Mouse (Mus musculus) CH12.LX (cell line): ENCODE data around the gene Socs3. TPM values are rescaled to one million over a fixed set of nuclear protein-coding genes. Genes with fewer than 3 reads are reported as not detected.

Experiments used
- DNase-seq: peaks from one replicate; pipeline ENCODE4 v3.0.0-alpha.2; 2013; ENCODE audit errors: extremely low read depth
- H3K27ac ChIP-seq: 2 replicates; pipeline ENCODE4 v1.5.1; 2012; ENCODE audit warnings: low read depth, mild to moderate bottlenecking, control low read depth, moderate library complexity; ENCODE audit not compliant: insufficient read depth
- H3K27me3 ChIP-seq: replicated peaks from 2 replicates; pipeline ENCODE3; 2012; ENCODE audit warnings: inconsistent platforms
- H3K36me3 ChIP-seq, 2 experiments: replicated peaks in 1 of 2; 2 replicates each; pipeline versions ENCODE3 to v1.6.1; 2012; ENCODE audit warnings: inconsistent platforms in 1 of 2, low read length in 1 of 2, mild to moderate bottlenecking in 1 of 2, mixed read lengths in 1 of 2, moderate library complexity in 1 of 2; ENCODE audit not compliant: control insufficient read depth in 1 of 2, insufficient read depth in 1 of 2
- H3K4me1 ChIP-seq, 2 experiments: 2 replicates each; pipeline ENCODE4 v1.6.1; 2012; ENCODE audit warnings: inconsistent platforms in 1 of 2, moderate library complexity in 1 of 2; ENCODE audit not compliant: insufficient read depth in 2 of 2, control insufficient read depth in 1 of 2
- H3K4me2 ChIP-seq: 2 replicates; pipeline ENCODE4 v1.6.1; 2012; ENCODE audit warnings: low read depth, mild to moderate bottlenecking, control low read depth; ENCODE audit not compliant: poor library complexity, insufficient read depth, severe bottlenecking
- H3K4me3 ChIP-seq, 3 experiments: fragments of 150-350 bp in 1 of 3; sonication (generic) in 1 of 3; replicated peaks in 1 of 3; 2 replicates each; pipeline versions ENCODE3 to v1.5.1; 2011 to 2012; ENCODE audit warnings: low read depth in 2 of 3, low read length in 2 of 3, mild to moderate bottlenecking in 2 of 3, moderate library complexity in 2 of 3, control low read depth in 1 of 3, improper control_type of control experiment in 1 of 3, inconsistent platforms in 1 of 3, mixed read lengths in 1 of 3; ENCODE audit not compliant: poor library complexity in 1 of 3
- H3K79me2 ChIP-seq: replicated peaks from 2 replicates; pipeline ENCODE4 v1.6.1; 2012; ENCODE audit warnings: mild to moderate bottlenecking, moderate library complexity; ENCODE audit not compliant: control insufficient read depth, poor library complexity, insufficient read depth, severe bottlenecking; ENCODE audit errors: extremely low read depth
- H3K9ac ChIP-seq: 2 replicates; pipeline ENCODE4 v1.6.1; 2012; ENCODE audit warnings: low read depth, mild to moderate bottlenecking, control low read depth, moderate library complexity; ENCODE audit not compliant: insufficient read depth
- H3K9me3 ChIP-seq: replicated peaks from 2 replicates; pipeline ENCODE3; 2012; ENCODE audit warnings: low read length, inconsistent platforms, mixed read lengths
- BHLHE40 ChIP-seq: IDR thresholded peaks from 2 replicates; pipeline ENCODE4 v1.6.1; 2011; ENCODE audit warnings: mild to moderate bottlenecking, low read depth, low read length, improper control_type of control experiment
- CHD1 ChIP-seq: IDR thresholded peaks from 2 replicates; pipeline ENCODE4 v1.6.1; 2012; ENCODE audit warnings: low read depth, low read length, improper control_type of control experiment, inconsistent platforms
- CHD2 ChIP-seq: IDR thresholded peaks from 2 replicates; pipeline ENCODE4 v1.6.1; 2011; ENCODE audit warnings: low read length, improper control_type of control experiment
- CTCF ChIP-seq, 2 experiments: IDR thresholded peaks in 1 of 2; conservative IDR thresholded peaks in 1 of 2; 2 replicates each; pipeline ENCODE4 v1.5.1; 2011 to 2012; ENCODE audit warnings: low read depth in 2 of 2, low read length in 2 of 2, improper control_type of control experiment in 1 of 2, inconsistent platforms in 1 of 2, mild to moderate bottlenecking in 1 of 2, moderate library complexity in 1 of 2
- E2F4 ChIP-seq: IDR thresholded peaks from 2 replicates; pipeline ENCODE4 v1.6.1; 2011; ENCODE audit warnings: low read depth, low read length, improper control_type of control experiment; ENCODE audit not compliant: insufficient replicate concordance
- ELF1 ChIP-seq: IDR thresholded peaks from 2 replicates; pipeline ENCODE4 v1.6.1; 2014; ENCODE audit warnings: low read depth, mild to moderate bottlenecking, inconsistent platforms, low read length, improper control_type of control experiment
- EP300 ChIP-seq: IDR thresholded peaks from 2 replicates; pipeline ENCODE4 v1.6.1; 2011; ENCODE audit warnings: low read length, improper control_type of control experiment
- ETS1 ChIP-seq: conservative IDR thresholded peaks from 2 replicates; pipeline ENCODE4 v1.6.1; 2012; ENCODE audit warnings: low read depth, mild to moderate bottlenecking, inconsistent platforms, low read length, improper control_type of control experiment, moderate library complexity
- GABPA ChIP-seq: IDR thresholded peaks from 2 replicates; pipeline ENCODE4 v1.6.1; 2012; ENCODE audit warnings: low read depth, low read length, improper control_type of control experiment, inconsistent platforms; ENCODE audit not compliant: insufficient replicate concordance
- HCFC1 ChIP-seq: IDR thresholded peaks from 2 replicates; pipeline ENCODE4 v1.6.1; 2012; ENCODE audit warnings: low read depth, mild to moderate bottlenecking, inconsistent platforms, low read length, improper control_type of control experiment
- IRF4 ChIP-seq: IDR thresholded peaks from 2 replicates; pipeline ENCODE4 v1.6.1; 2014; ENCODE audit warnings: low read depth, mild to moderate bottlenecking, inconsistent platforms, low read length, improper control_type of control experiment
- JUN ChIP-seq: IDR thresholded peaks from 2 replicates; pipeline ENCODE4 v1.6.1; 2011; ENCODE audit warnings: low read depth, mild to moderate bottlenecking, low read length, improper control_type of control experiment, moderate library complexity; ENCODE audit not compliant: insufficient read depth
- JUND ChIP-seq: conservative IDR thresholded peaks from 2 replicates; pipeline ENCODE4 v1.6.1; 2011; ENCODE audit warnings: low read depth, low read length, improper control_type of control experiment
- KAT2A ChIP-seq: IDR thresholded peaks from 2 replicates; pipeline ENCODE4 v1.6.1; 2012; ENCODE audit warnings: low read length, improper control_type of control experiment, inconsistent platforms; ENCODE audit not compliant: insufficient replicate concordance
- MAFK ChIP-seq: IDR thresholded peaks from 2 replicates; pipeline ENCODE4 v1.6.1; 2011; ENCODE audit warnings: low read length, improper control_type of control experiment; ENCODE audit not compliant: insufficient replicate concordance
- MAX ChIP-seq: IDR thresholded peaks from 2 replicates; pipeline ENCODE4 v1.6.1; 2011; ENCODE audit warnings: low read length, improper control_type of control experiment
- MAZ ChIP-seq: IDR thresholded peaks from 2 replicates; pipeline ENCODE4 v1.6.1; 2012; ENCODE audit warnings: low read depth, mild to moderate bottlenecking, inconsistent platforms, low read length, improper control_type of control experiment, moderate library complexity
- MEF2A ChIP-seq: IDR thresholded peaks from 2 replicates; pipeline ENCODE4 v1.6.1; 2014; ENCODE audit warnings: low read depth, mild to moderate bottlenecking, inconsistent platforms, low read length, improper control_type of control experiment, borderline replicate concordance
- MXI1 ChIP-seq: IDR thresholded peaks from 2 replicates; pipeline ENCODE4 v1.6.1; 2011; ENCODE audit warnings: mild to moderate bottlenecking, low read depth, low read length, improper control_type of control experiment
- MYC ChIP-seq: IDR thresholded peaks from 2 replicates; pipeline ENCODE4 v1.6.1; 2011; ENCODE audit warnings: low read depth, mild to moderate bottlenecking, improper control_type of control experiment, low read length
- NELFE ChIP-seq: IDR thresholded peaks from 2 replicates; pipeline ENCODE4 v1.6.1; 2011; ENCODE audit warnings: low read depth, low read length, improper control_type of control experiment
- NRF1 ChIP-seq: IDR thresholded peaks from 2 replicates; pipeline ENCODE4 v1.6.1; 2014; ENCODE audit warnings: low read depth, mild to moderate bottlenecking, inconsistent platforms, low read length, improper control_type of control experiment, moderate library complexity
- PAX5 ChIP-seq: IDR thresholded peaks from 2 replicates; pipeline ENCODE4 v1.6.1; 2012; ENCODE audit warnings: low read length, inconsistent platforms, mixed read lengths
- POLR2A ChIP-seq: IDR thresholded peaks from 2 replicates; pipeline ENCODE4 v1.6.1; 2011; ENCODE audit warnings: low read depth, mild to moderate bottlenecking, improper control_type of control experiment, low read length
- POLR2AphosphoS2 ChIP-seq: IDR thresholded peaks from 2 replicates; pipeline ENCODE4 v1.6.1; 2011; ENCODE audit warnings: low read depth, low read length, improper control_type of control experiment
- RAD21 ChIP-seq: IDR thresholded peaks from 2 replicates; pipeline ENCODE4 v1.6.1; 2011; ENCODE audit warnings: low read depth, mild to moderate bottlenecking, low read length, improper control_type of control experiment, moderate library complexity
- RCOR1 ChIP-seq: conservative IDR thresholded peaks from 2 replicates; pipeline ENCODE4 v1.6.1; 2012; ENCODE audit warnings: low read depth, mild to moderate bottlenecking, inconsistent platforms, low read length, improper control_type of control experiment
- SIN3A ChIP-seq: IDR thresholded peaks from 2 replicates; pipeline ENCODE4 v1.6.1; 2012; ENCODE audit warnings: low read length, improper control_type of control experiment, inconsistent platforms
- SMC3 ChIP-seq: IDR thresholded peaks from 2 replicates; pipeline ENCODE4 v1.6.1; 2011; ENCODE audit warnings: low read depth, low read length, improper control_type of control experiment
- TBP ChIP-seq: conservative IDR thresholded peaks from 2 replicates; pipeline ENCODE4 v1.6.1; 2011; ENCODE audit warnings: low read depth, low read length, improper control_type of control experiment
- TCF12 ChIP-seq: IDR thresholded peaks from 2 replicates; pipeline ENCODE4 v1.6.1; 2014; ENCODE audit warnings: low read depth, mild to moderate bottlenecking, inconsistent platforms, low read length, improper control_type of control experiment
- UBTF ChIP-seq: IDR thresholded peaks from 2 replicates; pipeline ENCODE4 v1.6.1; 2012; ENCODE audit warnings: low read depth, mild to moderate bottlenecking, inconsistent platforms, low read length, improper control_type of control experiment, moderate library complexity
- USF1 ChIP-seq: IDR thresholded peaks from 2 replicates; pipeline ENCODE4 v1.6.1; 2014; ENCODE audit warnings: low read depth, mild to moderate bottlenecking, inconsistent platforms, low read length, improper control_type of control experiment
- USF2 ChIP-seq: conservative IDR thresholded peaks from 2 replicates; pipeline ENCODE4 v1.6.1; 2011; ENCODE audit warnings: low read depth, low read length, improper control_type of control experiment
- ZC3H11A ChIP-seq: IDR thresholded peaks from 2 replicates; pipeline ENCODE4 v1.6.1; 2012; ENCODE audit warnings: low read depth, mild to moderate bottlenecking, inconsistent platforms, low read length, improper control_type of control experiment
- ZKSCAN1 ChIP-seq: IDR thresholded peaks from 2 replicates; pipeline ENCODE4 v1.6.1; 2012; ENCODE audit warnings: low read depth, inconsistent platforms, low read length, improper control_type of control experiment, borderline replicate concordance
- ZMIZ1 ChIP-seq: IDR thresholded peaks from 2 replicates; pipeline ENCODE4 v1.6.1; 2012; ENCODE audit warnings: low read depth, mild to moderate bottlenecking, inconsistent platforms, low read length, improper control_type of control experiment
- ZNF384 ChIP-seq: IDR thresholded peaks from 2 replicates; pipeline ENCODE4 v1.6.1; 2012; ENCODE audit warnings: low read depth, low read length, improper control_type of control experiment, inconsistent platforms
- dilution Hi-C: fragments of 300-500 bp; cut with MboI; formaldehyde crosslinking; loops from 2 replicates; pipeline ENCODE4 v1.14.3; 2020; ENCODE audit warnings: low sequenced_read_pairs; ENCODE audit not compliant: extremely low pct_unique_long_range_greater_than_20kb, extremely low pct_ligation_motif_present
- in situ Hi-C: fragments of 300-500 bp; cut with MboI; formaldehyde crosslinking; loops from 3 replicates; pipeline ENCODE4 v1.14.3; 2019; ENCODE audit warnings: low sequenced_read_pairs, low pct_ligation_motif_present, low pct_unique_long_range_greater_than_20kb, mixed read lengths
- polyA plus RNA-seq: library from polyadenylated mRNA; unstranded; fragments of >175 nt; gene quantifications from 2 replicates; pipeline ENCODE4 v1.2.1, GENCODE M21; 2012; ENCODE audit warnings: low read depth; ENCODE audit not compliant: insufficient read length
- total RNA-seq, 2 experiments: library from RNA; depleted of rRNA; stranded (reverse); fragments of 300-350 nt in 1 of 2; fragments of >200 nt in 1 of 2; gene quantifications; 2 replicates each; pipeline ENCODE4 v1.2.3; 2012 to 2014

The Socs3 gene
- total and polyA plus RNA-seq, 3 experiments: 0.83 to 4.7 (median 1.2) TPM

DNA sequence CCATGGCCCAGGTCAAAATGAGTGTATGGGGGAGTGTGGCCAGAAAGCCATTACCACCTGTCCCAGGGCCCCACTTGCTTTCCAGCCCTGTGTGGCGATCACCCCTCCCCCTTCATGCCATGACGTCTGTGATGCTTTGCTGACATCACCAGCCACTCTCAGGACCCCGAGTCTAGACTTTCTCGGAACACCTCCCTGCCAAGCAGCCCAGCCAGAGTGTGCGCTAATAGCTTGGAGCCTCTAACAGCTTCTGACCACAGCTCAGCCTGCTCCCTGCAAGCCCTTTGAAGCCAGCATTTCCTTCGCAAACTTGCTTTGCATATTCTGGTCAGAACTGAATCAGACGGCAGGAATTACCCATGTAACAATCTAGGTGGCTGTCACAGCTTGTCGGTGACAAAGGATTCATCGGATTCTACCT is 4.3 kb downstream of the Socs3 start:
- H3K9ac ChIP-seq: no peak overlapping the region
- H3K9me3 ChIP-seq: peaks cover 19% of the 10 kb centered on the region
- H3K4me1 ChIP-seq: peaks cover 49 to 76% of the 10 kb centered on the region in 2 experiments
- in situ Hi-C loops: loop anchor here (5.0 kb wide), 2 partner anchors 47 to 93 kb away; partner anchors contain the start of gene Tha1
- peak overlapping the region; percentile 69 for H3K4me2 ChIP-seq
- H3K36me3 ChIP-seq: peaks cover 6 to 11% of the 10 kb centered on the region in 2 experiments
- H3K79me2 ChIP-seq: no peaks in the 10 kb centered on the region
- no peak for TF ChIP-seq KAT2A
- no peak for TF ChIP-seq ZKSCAN1
- TF ChIP-seq NRF1: peak; percentile 61
- TF ChIP-seq PAX5: no peak
- no peak for TF ChIP-seq POLR2AphosphoS2
- no peak for TF ChIP-seq ZNF384
- peak; percentile 62; the same call in 1 of the 2 replicates for TF ChIP-seq RCOR1
- peak; percentile 63; the same call in 1 of the 2 replicates for TF ChIP-seq MAFK
- TF ChIP-seq MXI1: peak; percentile 62; the same call in 1 of the 2 replicates
- no peak; the same call in 1 of the 2 replicates for TF ChIP-seq HCFC1
- peak; percentile 86 for TF ChIP-seq MAZ
- peak; percentile 86 for TF ChIP-seq TCF12
- peak; percentile 73 for TF ChIP-seq UBTF
- TF ChIP-seq IRF4: peak; percentile 94
- peak; percentile 48; the same call in 1 of the 2 replicates for TF ChIP-seq MYC
- TF ChIP-seq BHLHE40: peak; percentile 89
- no peak for TF ChIP-seq CHD1
- TF ChIP-seq JUND: peak; percentile 83
- TF ChIP-seq USF1: no peak
- TF ChIP-seq ZC3H11A: no peak
- peak; percentile 64 for TF ChIP-seq MAX
- peak; percentile 91 for TF ChIP-seq MEF2A
- peak; percentile 46; the same call in 1 of the 2 replicates for TF ChIP-seq POLR2A
- no peak; the same call in none of the 2 replicates for TF ChIP-seq SMC3
- 0 out of 2 replicates have a peak, but pooled peaks have one; percentile 46 for TF ChIP-seq ELF1
- TF ChIP-seq EP300: peak; percentile 88
- no peak for TF ChIP-seq ZMIZ1
- no peak for TF ChIP-seq NELFE
- peak; percentile 92 for TF ChIP-seq ETS1
- TF ChIP-seq E2F4: no peak
- TF ChIP-seq GABPA: peak; percentile 82
- peak; percentile 63 for TF ChIP-seq TBP
- peak; percentile 67; the same call in 1 of the 2 replicates for TF ChIP-seq JUN
- TF ChIP-seq RAD21: peak; percentile 9
- no peak for TF ChIP-seq CTCF (conservative IDR thresholded peaks at IDR 0.05 in 1 of 2, IDR thresholded peaks at IDR 0.05 in 1 of 2; ENCODE audit: low read depth in 2 of 2, low read length in 2 of 2)
- TF ChIP-seq CHD2: peak; percentile 94
- TF ChIP-seq USF2: no peak
- TF ChIP-seq SIN3A: peak; percentile 81; the same call in 1 of the 2 replicates
- peak; percentile 93 for DNase-seq
- H3K27me3 ChIP-seq: peaks cover 78% of the 10 kb centered on the region
- dilution Hi-C loops: no loop called here
- peak overlapping the region in 1 of 3 experiments; percentile 26 for H3K4me3 ChIP-seq
- H3K27ac ChIP-seq: peak overlapping the region; percentile 33
